ENCODE assay signal across 19 mouse cellular contexts in the genomic region with DNA sequence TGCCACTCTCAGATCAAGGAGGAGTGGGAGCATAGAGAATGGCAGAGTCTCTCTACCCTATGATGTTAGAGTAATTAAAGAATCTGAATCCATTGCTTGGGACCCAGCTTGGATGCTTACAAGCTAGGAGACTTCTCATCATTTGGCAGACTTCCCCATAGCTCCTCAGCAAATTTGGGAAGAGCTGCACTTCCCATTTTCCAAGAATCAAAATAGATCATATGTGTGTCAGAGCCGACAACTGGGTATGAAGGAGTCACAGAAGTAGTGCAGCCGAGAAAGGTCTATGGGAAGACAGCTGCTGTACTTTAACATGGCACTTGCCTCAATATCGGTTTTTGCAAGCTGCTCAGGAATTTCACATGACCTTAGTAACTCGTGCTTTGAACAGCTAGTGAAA.
DNase-seq lines count a peak whose midpoint lies in the region; ATAC-seq and TF ChIP-seq lines count a peak whose summit lies in the region.
"Had no signal": no experiment of that assay in that cellular context is flagged by ENCODE, and none has a peak within 500 bp of the region (broad histone marks: within the 10 kb centered on the region; RNA-seq: fewer than 3 reads in every experiment).

No protein-coding gene starts in this region.

- no peaks in the 10 kb centered on the region for H3K9me3 ChIP-seq in forebrain, postnatal 0 days (ENCODE audit: low read length)
- no peaks in the 10 kb centered on the region for H3K9me3 ChIP-seq in forebrain, embryonic 11.5 days (ENCODE audit: control insufficient read depth, low read length)
- H3K9me3 ChIP-seq: embryonic facial prominence, embryonic 13.5 days; forebrain, embryonic 13.5 days; heart, embryonic 12.5 days; hindbrain, embryonic 15.5 days had no signal

- H3K4me3 ChIP-seq in forebrain, postnatal 0 days (ENCODE audit: low read depth, low read length), result no peak overlapping the region
- H3K4me3 ChIP-seq in forebrain, embryonic 11.5 days (ENCODE audit: low read depth, low read length), result no peak overlapping the region
- H3K4me3 ChIP-seq: embryonic facial prominence, embryonic 13.5 days; forebrain, embryonic 13.5 days; gastrocnemius, adult 2 months; heart, embryonic 12.5 days; hindbrain, embryonic 15.5 days had no signal

- WGBS in forebrain, postnatal 0 days, result 73% methylated on average over 4 of the region's 4 CpGs
- 86% methylated on average over 4 of the region's 4 CpGs for WGBS in forebrain, embryonic 11.5 days

- no peak for TF ChIP-seq CTCF in forebrain, postnatal 0 days (IDR thresholded peaks at IDR 0.05; ENCODE audit: low read depth)

- H3K27me3 ChIP-seq in forebrain, postnatal 0 days (ENCODE audit: insufficient read depth, low read length), result no peaks in the 10 kb centered on the region
- H3K27me3 ChIP-seq in forebrain, embryonic 11.5 days (ENCODE audit: control insufficient read depth, insufficient read depth, low read length), result no peaks in the 10 kb centered on the region
- H3K27me3 ChIP-seq: embryonic facial prominence, embryonic 13.5 days; forebrain, embryonic 13.5 days; heart, embryonic 12.5 days; hindbrain, embryonic 15.5 days had no signal

- intact Hi-C loops in left cerebral cortex, postnatal 14 days (cut with DNase I), result no loop called here

- H3K9ac ChIP-seq in forebrain, postnatal 0 days, result no peak overlapping the region
- H3K9ac ChIP-seq in forebrain, embryonic 11.5 days (ENCODE audit: low read length), result no peak overlapping the region
- H3K9ac ChIP-seq: embryonic facial prominence, embryonic 13.5 days; forebrain, embryonic 13.5 days; heart, embryonic 12.5 days; hindbrain, embryonic 15.5 days had no signal

- no peak overlapping the region for H3K4me2 ChIP-seq in forebrain, postnatal 0 days (ENCODE audit: low read depth)
- no peak overlapping the region for H3K4me2 ChIP-seq in forebrain, embryonic 11.5 days (ENCODE audit: low read depth, low read length, severe bottlenecking)
- H3K4me2 ChIP-seq: embryonic facial prominence, embryonic 13.5 days; forebrain, embryonic 13.5 days; heart, embryonic 12.5 days; hindbrain, embryonic 15.5 days had no signal

- DNase-seq in forebrain, postnatal 0 days, result no peak
- DNase-seq in forebrain, embryonic 11.5 days (ENCODE audit: low spot score), result no peak
- peak; percentile 51 for DNase-seq in right cerebral cortex, adult 18-20 months
- DNase-seq in right cerebral cortex, postnatal 14 days, result no peak
- DNase-seq in left cerebral cortex, postnatal 14 days (ENCODE audit: low spot score in 2 of 2), result peak; percentile 12 to 59
- DNase-seq in layer of hippocampus, adult 9-11 months, result no peak
- DNase-seq in cerebellum, adult 11 months, result no peak
- DNase-seq: adrenal gland, postnatal 10 days; B cell, adult 2 months; cerebellum, adult 18-20 months; cerebellum, adult 9-11 months; cerebellum, postnatal 36 days; gastrocnemius, adult 2 months; gastrocnemius, postnatal 25 days; heart, postnatal 36 days had no signal

- ATAC-seq in forebrain, postnatal 0 days, result 0 out of 2 replicates have a peak, but pooled peaks have one; percentile 20
- no peak for ATAC-seq in forebrain, embryonic 11.5 days (replicated peaks; ENCODE audit: low FRiP score)
- ATAC-seq: forebrain, embryonic 13.5 days had no signal

- H3K36me3 ChIP-seq in forebrain, postnatal 0 days (ENCODE audit: insufficient read depth), result no peaks in the 10 kb centered on the region
- no peaks in the 10 kb centered on the region for H3K36me3 ChIP-seq in forebrain, embryonic 11.5 days (ENCODE audit: control insufficient read depth, insufficient read depth, low read length)
- H3K36me3 ChIP-seq: embryonic facial prominence, embryonic 13.5 days; heart, embryonic 12.5 days; hindbrain, embryonic 15.5 days had no signal

- no peaks in the 10 kb centered on the region for H3K4me1 ChIP-seq in forebrain, postnatal 0 days (ENCODE audit: insufficient read depth)
- no peaks in the 10 kb centered on the region for H3K4me1 ChIP-seq in forebrain, embryonic 11.5 days (replicated peaks; ENCODE audit: control insufficient read depth, insufficient read depth, low read length)
- H3K4me1 ChIP-seq: embryonic facial prominence, embryonic 13.5 days; forebrain, embryonic 13.5 days; heart, embryonic 12.5 days; hindbrain, embryonic 15.5 days had no signal

- H3K27ac ChIP-seq in forebrain, postnatal 0 days (ENCODE audit: low read depth, low read length), result no peak overlapping the region
- H3K27ac ChIP-seq in forebrain, embryonic 11.5 days (ENCODE audit: low read depth, low read length), result no peak overlapping the region
- H3K27ac ChIP-seq: embryonic facial prominence, embryonic 13.5 days; forebrain, embryonic 13.5 days; gastrocnemius, adult 2 months; hindbrain, embryonic 15.5 days had no signal

Comparison
In these comparisons a context has a peak if more than half of its experiments do, and no peak if none do; other contexts are left out.
1. DNase-seq: peak in right cerebral cortex, adult 18-20 months (single experiment) and left cerebral cortex, postnatal 14 days (2 of 2); none in forebrain, postnatal 0 days (single experiment), forebrain, embryonic 11.5 days (single experiment), right cerebral cortex, postnatal 14 days (single experiment), layer of hippocampus, adult 9-11 months (single experiment) and cerebellum, adult 11 months (single experiment).